In genomic region chr8:9157141-9157781, GRCm38 (mm10) we compare ENCODE assay signal across 9 mouse cellular contexts.
DNase-seq lines count a peak whose midpoint lies in the region; ATAC-seq and TF ChIP-seq lines count a peak whose summit lies in the region.
"Had no signal": no experiment of that assay in that cellular context is flagged by ENCODE, and none has a peak within 500 bp of the region (broad histone marks: within the 10 kb centered on the region; RNA-seq: fewer than 3 reads in every experiment).

No protein-coding gene starts in this region.

- DNase-seq in heart, postnatal 10 days, result no peak
- DNase-seq in forebrain, embryonic 11.5 days (ENCODE audit: low spot score), result peak; percentile 63
- no peak for DNase-seq in limb, embryonic 10.5 days (ENCODE audit: low spot score)
- DNase-seq in midbrain, postnatal 0 days (ENCODE audit: low spot score), result no peak
- no peak for DNase-seq in natural killer cell, adult 2 months (ENCODE audit: low spot score in 2 of 2)
- no peak for DNase-seq in urinary bladder, postnatal 4 days (ENCODE audit: low spot score in 2 of 2)
- DNase-seq in left cerebral cortex, postnatal 25 days (ENCODE audit: low spot score in 2 of 2), result no peak
- DNase-seq: adrenal gland, adult 8-10 months had no signal

- intact Hi-C loops in heart, postnatal 10 days (cut with DNase I), result no loop called here
- intact Hi-C loops in left cerebral cortex, postnatal 25 days (cut with DNase I), result no loop called here

- H3K4me3 ChIP-seq in heart, embryonic 15.5 days, result no peak overlapping the region
- H3K4me3 ChIP-seq in forebrain, embryonic 11.5 days (ENCODE audit: low read depth, low read length), result no peak overlapping the region
- no peak overlapping the region for H3K4me3 ChIP-seq in limb, embryonic 10.5 days
- H3K4me3 ChIP-seq in midbrain, postnatal 0 days (ENCODE audit: low read depth, low read length), result no peak overlapping the region

- no peak for TF ChIP-seq CTCF in midbrain, postnatal 0 days (IDR thresholded peaks at IDR 0.05)

- H3K27ac ChIP-seq in heart, embryonic 15.5 days, result no peak overlapping the region
- no peak overlapping the region for H3K27ac ChIP-seq in forebrain, embryonic 11.5 days (ENCODE audit: low read depth, low read length)
- H3K27ac ChIP-seq in limb, embryonic 10.5 days, result peak overlapping the region; percentile 58
- no peak overlapping the region for H3K27ac ChIP-seq in midbrain, postnatal 0 days (ENCODE audit: low read depth, low read length)

- H3K4me1 ChIP-seq in heart, embryonic 15.5 days (replicated peaks), result peaks cover 8% of the 10 kb centered on the region
- H3K4me1 ChIP-seq in forebrain, embryonic 11.5 days (replicated peaks; ENCODE audit: control insufficient read depth, insufficient read depth, low read length), result peaks cover 4% of the 10 kb centered on the region; the same call in 1 of the 2 replicates
- H3K4me1 ChIP-seq in limb, embryonic 10.5 days, result peaks cover 8% of the 10 kb centered on the region
- H3K4me1 ChIP-seq in midbrain, postnatal 0 days (ENCODE audit: insufficient read depth, low read length), result peaks cover 4% of the 10 kb centered on the region; the same call in 1 of the 2 replicates

- H3K4me2 ChIP-seq in heart, embryonic 15.5 days, result peak overlapping the region; percentile 36
- peak overlapping the region; percentile 19 for H3K4me2 ChIP-seq in forebrain, embryonic 11.5 days (ENCODE audit: low read depth, low read length, severe bottlenecking)
- H3K4me2 ChIP-seq in midbrain, postnatal 0 days (ENCODE audit: low read depth, low read length, poor library complexity, severe bottlenecking), result peak overlapping the region; percentile 18; the same call in 1 of the 2 replicates

- 0 out of 2 replicates have a peak overlapping the region, but pooled peaks have one; percentile 9 for H3K9ac ChIP-seq in heart, embryonic 15.5 days
- H3K9ac ChIP-seq in forebrain, embryonic 11.5 days (ENCODE audit: low read length), result peak overlapping the region; percentile 28
- no peak overlapping the region for H3K9ac ChIP-seq in midbrain, postnatal 0 days (replicated peaks; ENCODE audit: low read length, poor library complexity, severe bottlenecking)

- H3K27me3 ChIP-seq in heart, embryonic 15.5 days, result no peaks in the 10 kb centered on the region
- no peaks in the 10 kb centered on the region for H3K27me3 ChIP-seq in forebrain, embryonic 11.5 days (ENCODE audit: control insufficient read depth, insufficient read depth, low read length)
- no peaks in the 10 kb centered on the region for H3K27me3 ChIP-seq in limb, embryonic 10.5 days (ENCODE audit: low read depth, poor library complexity, severe bottlenecking)
- H3K27me3 ChIP-seq in midbrain, postnatal 0 days (ENCODE audit: insufficient read depth, low read length), result no peaks in the 10 kb centered on the region

- H3K9me3 ChIP-seq in heart, embryonic 15.5 days (replicated peaks), result no peaks in the 10 kb centered on the region
- H3K9me3 ChIP-seq in forebrain, embryonic 11.5 days (ENCODE audit: control insufficient read depth, low read length), result no peaks in the 10 kb centered on the region
- no peaks in the 10 kb centered on the region for H3K9me3 ChIP-seq in limb, embryonic 10.5 days (replicated peaks)
- no peaks in the 10 kb centered on the region for H3K9me3 ChIP-seq in midbrain, postnatal 0 days (ENCODE audit: low read length)

- ATAC-seq in heart, embryonic 15.5 days (replicated peaks; ENCODE audit: insufficient number of reproducible peaks, insufficient read depth, low FRiP score, low read depth), result no peak; the same call in 1 of the 2 replicates
- peak; percentile 78 for ATAC-seq in forebrain, embryonic 11.5 days (replicated peaks; ENCODE audit: low FRiP score)
- ATAC-seq in midbrain, postnatal 0 days (ENCODE audit: low FRiP score), result no peak

- 18% methylated on average over 23 of the region's 23 CpGs for whole genome bisulfite sequencing in heart, embryonic 15.5 days
- 5% methylated on average over 23 of the region's 23 CpGs for WGBS in forebrain, embryonic 11.5 days
- 52% methylated on average over 23 of the region's 23 CpGs for WGBS in limb, embryonic 10.5 days
- 14% methylated on average over 23 of the region's 23 CpGs for WGBS in midbrain, postnatal 0 days

- no peaks in the 10 kb centered on the region for H3K36me3 ChIP-seq in heart, embryonic 15.5 days
- H3K36me3 ChIP-seq in forebrain, embryonic 11.5 days (ENCODE audit: control insufficient read depth, insufficient read depth, low read length), result no peaks in the 10 kb centered on the region
- H3K36me3 ChIP-seq in limb, embryonic 10.5 days, result no peaks in the 10 kb centered on the region
- no peaks in the 10 kb centered on the region for H3K36me3 ChIP-seq in midbrain, postnatal 0 days (ENCODE audit: insufficient read depth, low read length)
